Mouse (Mus musculus) layer of hippocampus, adult 8-10 months (tissue): ENCODE measurements around the gene Cct5. TPM values are rescaled to one million over a fixed set of nuclear protein-coding genes. Genes with fewer than 3 reads are reported as not detected.

Source experiments
- DNase-seq, 2 experiments: peaks; one replicate each; pipeline ENCODE4 v3.0.0; 2022; ENCODE audit warnings: low spot score in 2 of 2
- total RNA-seq, 4 experiments: library from RNA; stranded (reverse); gene quantifications; 2 replicates each; pipeline ENCODE4 v1.2.4; 2022

The Cct5 gene
- total RNA-seq, 4 experiments from 2014 or later: 206 to 227 (median 219) TPM

- no peak for DNase-seq
Observed at GRCm38 (mm10) chr15:31565786-31566185, 35.8 kb downstream of the Cct5 start.

GRCm38 (mm10) chr15:31565184-31565583 is 36.4 kb downstream of the Cct5 start, which contains the start of gene Cmbl:
Cmbl (plus strand) TSS chr15:31565389.
- DNase-seq: no peak

DNA sequence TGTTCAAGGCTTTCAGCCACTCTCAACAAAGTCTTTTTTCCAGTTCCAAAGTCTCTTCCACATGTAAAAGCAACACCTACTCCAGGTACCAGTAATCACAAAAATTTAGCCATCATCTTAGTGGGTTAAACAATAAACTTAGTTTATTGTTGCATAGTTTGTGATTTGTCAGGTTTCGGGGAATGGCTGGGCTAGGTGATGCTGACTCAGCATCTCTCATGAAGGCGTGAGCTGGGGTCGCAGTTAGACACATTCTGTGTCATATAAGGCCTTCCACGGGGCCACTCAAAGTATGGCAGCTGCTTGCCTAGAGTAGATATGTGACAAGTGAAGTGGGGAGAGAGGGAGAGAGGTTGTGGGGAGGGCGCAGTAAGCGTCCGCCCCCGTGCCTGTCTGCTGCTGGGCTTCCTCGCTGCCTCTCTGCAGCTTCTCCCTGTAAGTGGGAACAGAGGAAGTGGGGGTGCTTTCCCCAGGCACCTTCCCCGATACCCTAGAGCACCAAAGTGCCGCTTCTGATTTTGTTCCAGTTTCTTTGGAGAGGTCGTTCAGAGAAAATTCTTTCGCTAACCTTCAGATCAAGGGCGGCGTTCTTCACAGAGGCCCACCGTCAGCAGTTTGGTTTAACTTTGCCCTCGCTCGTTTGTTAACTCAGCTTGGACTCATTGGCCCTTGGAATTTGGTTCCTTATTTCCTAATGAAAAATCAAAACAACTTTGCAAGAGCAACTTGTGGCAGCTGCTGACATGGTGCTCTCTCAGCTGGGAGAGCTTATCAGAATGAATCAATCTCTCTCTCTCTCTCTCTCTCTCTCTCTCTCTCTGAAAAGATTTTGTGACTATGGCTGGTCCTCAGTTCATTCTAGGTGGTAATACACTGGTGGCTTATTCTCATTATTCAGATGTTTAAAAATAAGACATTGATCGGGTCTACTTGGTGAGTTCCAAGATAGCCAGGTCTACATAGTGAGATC is 37.7 kb downstream of the Cct5 start:
- DNase-seq: no peak

- DNase-seq: no peak
Observed at GRCm38 (mm10) chr15:31562847-31563246, 38.8 kb downstream of the Cct5 start.

DNA sequence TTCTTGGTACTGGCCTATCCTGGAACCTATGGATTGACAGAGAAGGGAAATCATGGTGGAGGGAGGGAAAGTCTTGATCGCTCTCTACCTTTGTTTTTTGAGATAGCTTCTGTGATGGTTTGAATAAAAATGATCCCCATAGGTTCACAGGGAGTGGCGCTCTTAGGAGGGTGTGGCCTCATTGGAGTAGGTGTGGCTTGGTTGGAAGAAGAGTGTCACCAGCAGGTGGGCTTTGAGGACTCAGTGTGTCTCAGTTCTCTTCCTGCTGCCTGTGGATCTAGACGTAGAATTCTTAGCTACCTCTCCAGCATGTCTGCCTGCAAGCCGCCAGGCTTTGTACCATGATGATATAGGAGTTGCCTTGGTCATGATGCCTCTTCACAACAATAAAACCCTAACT is 39.6 kb downstream of the Cct5 start:
- no peak for DNase-seq

- no peak for DNase-seq
Observed at GRCm38 (mm10) chr15:31561390-31561789, 40.2 kb downstream of the Cct5 start.

DNA sequence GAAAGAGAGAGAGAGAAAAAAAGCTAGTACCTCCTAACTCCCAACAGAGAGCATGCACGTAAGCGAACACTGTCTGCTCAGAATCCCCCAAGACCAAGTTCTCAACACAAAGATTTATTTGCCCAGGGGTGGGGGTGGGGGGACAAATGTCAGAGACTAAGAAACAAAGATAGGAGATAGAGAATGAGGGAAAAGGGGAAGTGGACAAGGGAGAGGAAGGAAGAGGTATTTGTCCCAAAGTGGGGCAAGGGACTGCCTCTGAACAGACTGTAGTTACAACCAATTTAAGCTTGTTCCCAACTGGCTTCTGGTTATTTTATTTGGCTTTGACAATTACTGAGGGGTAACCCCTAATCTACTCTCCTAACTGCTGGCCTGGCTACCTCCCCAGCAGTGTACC is 46.7 kb downstream of the Cct5 start:
- DNase-seq: no peak

DNA sequence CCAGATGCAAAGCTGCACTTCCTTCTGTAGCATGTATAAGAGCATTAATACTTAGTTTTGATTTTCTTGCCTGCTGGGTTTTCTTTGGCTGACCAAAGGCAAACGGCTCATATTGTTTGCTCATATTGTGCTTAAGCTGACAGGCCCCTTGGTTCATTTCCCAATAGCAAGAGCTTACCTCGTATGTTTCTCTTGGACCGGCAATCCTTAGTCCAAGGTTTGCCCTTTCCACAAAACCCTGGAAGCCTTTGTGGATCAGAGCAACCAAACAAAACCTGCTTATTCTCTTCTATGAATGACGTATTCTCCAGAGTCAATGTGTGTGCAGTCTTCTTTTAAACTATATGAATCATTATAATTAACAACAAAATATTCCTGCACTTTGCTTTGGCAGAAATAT is 51.2 kb downstream of the Cct5 start:
- no peak for DNase-seq

GRCm38 (mm10) chr15:31547421-31547820 is 54.2 kb downstream of the Cct5 start:
- DNase-seq: no peak

DNA sequence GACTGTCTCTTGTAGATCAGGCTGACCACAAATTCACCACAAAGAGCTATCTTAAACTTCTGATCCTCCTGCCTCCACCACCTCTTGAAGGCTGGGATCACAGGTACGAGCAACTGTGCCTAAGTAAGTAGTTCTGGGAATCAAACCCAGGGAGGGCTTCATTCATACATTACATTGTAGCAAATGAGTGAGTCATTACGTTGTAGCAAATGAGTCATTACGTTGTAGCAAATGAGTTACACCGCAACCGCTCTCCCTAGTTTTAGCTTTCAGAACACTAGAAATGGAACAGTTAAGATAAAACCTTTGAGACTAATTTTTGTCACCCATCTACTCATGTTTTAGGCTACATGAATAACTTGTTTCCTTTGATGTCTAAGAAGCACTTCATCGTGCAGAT is 55.3 kb downstream of the Cct5 start:
- no peak for DNase-seq

- no peak for DNase-seq
Observed at GRCm38 (mm10) chr15:31545058-31545457, 56.5 kb downstream of the Cct5 start.

GRCm38 (mm10) chr15:31543246-31543645 is 58.4 kb downstream of the Cct5 start:
- no peak for DNase-seq

DNA sequence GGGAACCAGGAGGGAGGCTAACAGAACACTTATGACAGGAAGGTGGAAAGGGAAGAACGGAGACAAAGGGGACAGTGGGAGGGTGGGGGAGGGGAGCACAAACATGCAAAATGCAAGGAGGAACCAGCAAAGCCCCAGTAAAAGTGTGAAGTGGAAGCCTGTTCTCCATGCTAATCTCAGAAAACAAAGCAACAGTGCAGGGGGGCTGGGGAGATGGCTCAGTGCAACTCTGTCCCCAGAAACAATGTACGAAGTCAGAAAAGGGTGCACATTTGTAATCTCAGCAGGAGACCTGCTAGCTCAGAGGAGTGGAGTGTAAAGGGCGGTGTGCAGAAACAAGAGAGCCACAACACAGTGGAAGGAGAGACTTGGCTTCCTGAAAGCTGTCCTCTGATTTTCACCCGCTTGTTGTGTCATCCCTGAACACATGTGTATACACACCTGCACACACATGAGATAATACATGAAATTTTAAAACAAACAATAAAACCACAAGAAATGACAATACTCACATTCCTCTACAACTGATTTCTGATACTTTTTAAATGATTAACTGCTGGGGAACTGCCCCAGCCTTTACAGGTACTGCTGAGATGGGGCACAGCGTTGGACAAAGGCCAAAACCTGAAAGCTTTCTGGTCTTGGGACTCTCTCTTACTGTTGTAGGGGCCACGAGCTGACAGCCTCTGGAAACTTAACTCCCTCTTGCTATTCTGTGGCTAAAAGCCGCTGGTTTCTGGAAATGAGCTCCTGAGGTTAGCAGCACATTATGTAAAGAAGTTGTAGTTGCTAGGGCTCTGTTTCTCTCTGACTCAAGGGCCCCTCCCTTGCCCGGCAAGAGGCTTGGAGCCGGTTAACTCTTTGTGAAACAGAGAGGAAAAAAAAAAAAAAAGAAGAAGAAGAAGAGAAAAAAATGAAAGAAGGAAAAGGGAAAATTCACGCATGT is 59.3 kb downstream of the Cct5 start:
- DNase-seq: no peak

Other genes starting within 250 kb of the Cct5 start
- 10 to 100 TPM; 60.2 to 64.2 (median 61.8) TPM for gene Ankrd33b, start 234.1 kb downstream of the Cct5 start, total RNA-seq
- gene Ropn1l, start 148.1 kb downstream of the Cct5 start, total RNA-seq: 1 to 10 TPM in 2 of 4 experiments, under 1 TPM in 1, not detected in 1; 0.45 to 1.2 (median 1.2) TPM
- 100 to 1,000 TPM; 177 to 194 (median 186) TPM for gene March6, start 70.8 kb downstream of the Cct5 start, total RNA-seq
- gene Cmbl, start 36.4 kb downstream of the Cct5 start, total RNA-seq: 10 to 100 TPM; 17.4 to 21.0 (median 19.4) TPM
- 10 to 100 TPM; 11.4 to 16.8 (median 11.5) TPM for gene Fam173b, start within 50 bp of the Cct5 start, total RNA-seq